Mouse (Mus musculus) megakaryocyte-erythroid progenitor cell, adult 5 weeks (primary cell): Measurements from ENCODE around the gene Dgcr2. TPM values are rescaled to one million over a fixed set of nuclear protein-coding genes. Genes with fewer than 3 reads are reported as not detected.

ENCODE experiments used
- polyA plus RNA-seq: library from polyadenylated mRNA; stranded (reverse); fragments of >175 nt; gene quantifications from 2 replicates; pipeline ENCODE4 v1.2.3, GENCODE M21; 2012

The Dgcr2 gene
- 24.3 and 31.8 TPM in 2 replicates for polyA plus RNA-seq

GRCm38 (mm10) chr16:17898462-17898861 is at the start of gene Dgcr2, which contains the start of gene Tssk2:
Gene Dgcr2 (minus strand): TSS chr16:17898562.
Gene Tssk2 (plus strand): TSS chr16:17898637.

GRCm38 (mm10) chr16:17928087-17928580 is 29.8 kb upstream of the Dgcr2 start, which contains the start of gene Slc25a1:
Gene Slc25a1 (minus strand): TSS chr16:17928219.

DNA sequence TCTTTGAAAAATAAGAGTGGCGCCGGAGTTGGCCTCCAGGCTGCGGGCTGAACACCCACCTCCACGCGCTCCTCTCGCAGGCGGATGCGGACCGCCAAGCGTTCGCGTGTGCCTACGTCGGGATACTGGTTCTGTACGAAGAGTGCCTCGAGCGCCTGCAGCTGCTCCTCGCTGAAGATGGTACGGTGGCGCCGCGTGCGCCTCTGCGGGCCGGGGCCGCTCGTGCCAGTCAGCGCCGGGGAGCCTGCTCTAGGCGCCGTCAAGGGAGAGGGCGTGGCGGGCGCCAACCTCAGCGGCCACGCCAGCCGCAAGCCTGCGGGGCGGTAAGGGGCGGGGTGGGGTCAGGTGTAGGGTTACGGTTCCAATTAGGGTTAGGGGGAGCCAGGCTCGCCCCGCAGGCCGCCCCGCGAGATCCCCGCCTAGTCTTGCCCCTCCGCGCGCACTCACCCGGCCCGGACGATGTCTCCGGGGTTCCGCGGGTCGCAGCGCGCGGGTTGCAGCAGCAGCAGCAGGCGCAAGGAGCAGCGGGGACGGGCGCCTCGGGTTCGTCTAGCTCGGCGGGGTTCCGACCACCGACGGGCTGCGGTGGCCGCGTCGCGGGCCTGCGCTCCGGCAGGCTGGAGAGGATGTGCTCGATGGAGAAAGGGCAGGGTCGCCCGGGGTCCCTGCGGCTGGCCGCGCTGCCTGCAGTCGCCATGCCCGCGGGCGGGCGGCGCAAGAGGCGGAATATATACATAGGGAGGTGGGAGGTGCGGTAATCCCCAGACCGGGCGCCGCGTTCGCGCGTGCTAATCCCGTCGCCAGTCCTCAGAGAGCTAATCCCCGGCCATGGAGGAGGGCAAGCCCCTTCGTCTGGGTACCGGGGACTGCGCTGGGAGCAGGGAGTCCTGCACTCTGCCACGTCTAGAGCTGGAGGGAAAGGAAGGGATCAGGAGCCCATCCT is 16.2 kb upstream of the Dgcr2 start, which contains the start of gene Gsc2:
TSS of gene Gsc2 (minus strand) at position 753 of the 943 bp plus-strand sequence.

GRCm38 (mm10) chr16:17911052-17911595 is 12.8 kb upstream of the Dgcr2 start, which contains the start of gene Ess2:
Gene Ess2 (minus strand): TSS chr16:17911348.

DNA sequence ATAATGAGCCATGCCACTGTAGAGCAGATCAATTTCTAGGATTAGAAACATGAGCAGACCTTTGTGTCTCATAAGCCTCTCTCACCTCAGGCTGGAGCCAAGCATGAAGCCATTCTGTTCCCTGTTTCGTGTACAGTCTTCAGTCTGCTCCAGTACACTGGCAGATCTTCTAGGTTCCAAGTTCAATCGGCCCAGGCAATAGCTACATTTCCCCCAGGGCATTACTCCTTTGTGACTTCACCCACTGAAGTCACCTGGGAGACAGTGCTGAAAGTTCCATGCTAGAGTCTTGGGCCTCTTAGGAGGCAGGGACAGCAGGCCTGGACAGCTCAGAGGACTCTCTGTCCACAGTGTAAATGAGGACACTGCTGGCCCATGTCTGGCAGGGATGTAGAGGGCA is 4.4 kb downstream of the Dgcr2 start, which contains the start of gene Tssk1:
TSS of gene Tssk1 (plus strand) at position 301 of the 400 bp plus-strand sequence.

DNA sequence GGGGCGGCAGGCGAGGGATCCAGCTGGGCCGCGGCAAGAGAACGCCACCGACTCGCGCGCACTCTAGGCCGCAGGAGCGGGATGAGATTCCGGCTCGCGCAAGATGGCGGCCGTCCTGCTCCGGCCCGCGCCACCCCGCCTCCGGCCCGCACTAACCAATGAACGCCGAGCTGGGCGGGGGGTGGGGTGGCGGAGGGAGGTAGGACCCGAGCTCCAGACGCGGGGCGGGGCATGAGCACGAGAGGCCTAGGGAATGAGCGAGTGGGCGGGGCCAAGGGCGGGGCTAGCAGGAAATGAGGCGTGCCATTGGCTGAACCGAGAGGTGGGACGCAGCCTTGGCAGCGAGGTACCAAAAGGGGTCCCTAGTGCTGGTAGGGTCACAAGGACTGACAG is 6.8 kb downstream of the Dgcr2 start, which contains the start of gene Gm20518:
TSS of gene Gm20518 (minus strand) at position 105 of the 393 bp plus-strand sequence.

GRCm38 (mm10) chr16:17838051-17838450 is 60.3 kb downstream of the Dgcr2 start, which contains the start of gene Car15:
Gene Car15 (minus strand): TSS chr16:17838364.

DNA sequence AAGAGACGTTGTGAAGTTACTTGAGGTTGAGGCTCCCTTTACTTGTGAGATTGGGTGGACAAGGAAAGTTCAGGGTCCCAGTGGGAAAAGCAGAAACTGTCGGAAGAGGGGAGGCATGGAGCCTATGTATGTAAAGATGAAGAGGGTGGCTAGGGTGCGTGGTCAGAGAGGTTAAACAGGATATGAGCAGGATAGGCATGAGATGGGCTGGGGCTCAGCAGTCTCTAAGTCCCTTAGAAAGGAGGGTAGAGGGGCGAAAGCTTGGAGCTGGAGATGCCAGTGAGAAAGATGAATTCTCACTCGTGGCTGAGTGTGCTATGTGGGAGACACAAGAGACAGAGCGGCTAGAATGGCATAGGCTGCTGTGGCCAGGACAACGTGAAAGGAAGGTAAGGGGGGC is 65.5 kb downstream of the Dgcr2 start, which contains the start of gene B830017H08Rik:
TSS of gene B830017H08Rik (plus strand) at position 301 of the 400 bp plus-strand sequence.

GRCm38 (mm10) chr16:17796971-17797811 is 101.2 kb downstream of the Dgcr2 start, which contains the start of gene Scarf2:
Gene Scarf2 (plus strand): TSS chr16:17797282.

Other genes with a start within 250 kb of the Dgcr2 start
- 181 and 185 TPM in 2 replicates for gene Med15, start 165.7 kb downstream of the Dgcr2 start, polyA plus RNA-seq
- 23.5 and 34.0 TPM in 2 replicates for gene Klhl22, start 138.9 kb downstream of the Dgcr2 start, polyA plus RNA-seq
- gene Scarf2, start 101.3 kb downstream of the Dgcr2 start, polyA plus RNA-seq: 0.68 and 1.5 TPM in 2 replicates
- gene B830017H08Rik, start 65.4 kb downstream of the Dgcr2 start, polyA plus RNA-seq: not detected in 2 replicates
- 0.66 and 2.2 TPM in 2 replicates for gene Car15, start 60.2 kb downstream of the Dgcr2 start, polyA plus RNA-seq
- 0.27 and 0.49 TPM in 2 replicates for gene Gm20518, start 6.9 kb downstream of the Dgcr2 start, polyA plus RNA-seq
- gene Tssk1, start 4.3 kb downstream of the Dgcr2 start, polyA plus RNA-seq: 0.04 TPM in 2 replicates
- gene Tssk2, start 75 bp upstream of the Dgcr2 start, polyA plus RNA-seq: not detected in 2 replicates
- gene Ess2, start 12.8 kb upstream of the Dgcr2 start, polyA plus RNA-seq: 26.1 and 32.4 TPM in 2 replicates
- gene Gsc2, start 16.5 kb upstream of the Dgcr2 start, polyA plus RNA-seq: 0.26 TPM in 1 of 2 replicates, not detected in the other
- 147 and 202 TPM in 2 replicates for gene Slc25a1, start 29.7 kb upstream of the Dgcr2 start, polyA plus RNA-seq
- 2.0 and 3.5 TPM in 2 replicates for gene Vpreb2, start 81.9 kb upstream of the Dgcr2 start, polyA plus RNA-seq
- gene Dgcr6, start 154.3 kb upstream of the Dgcr2 start, polyA plus RNA-seq: 17.2 and 21.6 TPM in 2 replicates
- gene Prodh, start 191.6 kb upstream of the Dgcr2 start, polyA plus RNA-seq: 32.2 and 38.4 TPM in 2 replicates
- 17.9 and 20.1 TPM in 2 replicates for gene Rtn4r, start 229.1 kb upstream of the Dgcr2 start, polyA plus RNA-seq